Mouse (Mus musculus): ENCODE measurements at regions not wholly inside any gene's neighbourhood (a gene's known extent, or its start where the extent isn't known, plus 50 kb on each side); places are given as distances from the start of the nearest gene placed in this dataset.

DNA sequence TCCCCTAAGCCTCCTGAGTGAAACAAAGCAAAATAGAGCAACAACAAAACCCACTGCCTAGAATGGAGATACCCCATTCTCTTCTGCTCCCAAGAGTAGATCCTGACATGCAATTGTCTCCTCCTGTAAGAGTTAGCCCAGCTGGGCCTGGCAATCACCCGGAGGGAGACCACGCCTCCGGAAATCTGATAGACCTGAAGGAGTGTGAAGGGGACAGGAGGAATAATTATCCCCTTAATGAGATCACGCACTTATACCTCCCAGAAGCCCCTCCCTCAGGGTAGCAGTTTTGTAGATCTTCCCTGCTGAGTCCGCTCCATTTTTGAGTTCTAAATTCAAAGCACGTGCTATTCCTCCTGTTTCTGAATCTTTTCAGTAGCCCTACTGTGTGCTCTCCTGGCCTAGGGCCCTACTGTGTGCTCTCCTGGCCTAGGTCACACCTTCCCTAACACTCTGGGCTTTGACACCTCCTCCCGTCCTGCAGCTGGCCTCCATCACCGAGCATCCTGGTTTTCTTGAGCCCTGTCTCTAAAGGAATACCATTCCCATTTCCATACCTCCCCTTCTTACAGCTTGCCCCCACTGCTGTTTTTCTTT, 137.2 kb upstream of the Mdm1 start:
- H3K4me3 ChIP-seq (ENCODE audit: insufficient read depth, poor library complexity, severe bottlenecking): no peak overlapping the region
- H3K79me2 ChIP-seq (ENCODE audit: control insufficient read depth, insufficient read depth): no peaks in the 10 kb centered on the region
- no peaks in the 10 kb centered on the region for H3K36me3 ChIP-seq (ENCODE audit: control insufficient read depth, insufficient read depth)
- no peak overlapping the region for H3ac ChIP-seq (ENCODE audit: control insufficient read depth, insufficient read length, low read depth)
- no peaks in the 10 kb centered on the region for H3K27me3 ChIP-seq (ENCODE audit: control insufficient read depth, insufficient read depth, insufficient read length)
- TF ChIP-seq MYOG (IDR thresholded peaks at IDR 0.05; ENCODE audit: control insufficient read depth, extremely low read depth, insufficient read length) (no peak), CEBPB (IDR thresholded peaks at IDR 0.05; ENCODE audit: low read depth) (no peak), FOSL1 (IDR thresholded peaks at IDR 0.05; ENCODE audit: insufficient read depth, low read length, poor library complexity, severe bottlenecking) (no peak), USF1 (IDR thresholded peaks at IDR 0.05; ENCODE audit: low read depth) (no peak), CTCF (IDR thresholded peaks at IDR 0.05; ENCODE audit: control insufficient read depth, insufficient read depth, insufficient read length) (no peak), MYOD1 (IDR thresholded peaks at IDR 0.05; ENCODE audit: control insufficient read depth, insufficient read length, low read depth) (no peak), MAX (IDR thresholded peaks at IDR 0.05) (no peak)
- H3K79me3 ChIP-seq (ENCODE audit: low read depth): no peaks in the 10 kb centered on the region

DNA sequence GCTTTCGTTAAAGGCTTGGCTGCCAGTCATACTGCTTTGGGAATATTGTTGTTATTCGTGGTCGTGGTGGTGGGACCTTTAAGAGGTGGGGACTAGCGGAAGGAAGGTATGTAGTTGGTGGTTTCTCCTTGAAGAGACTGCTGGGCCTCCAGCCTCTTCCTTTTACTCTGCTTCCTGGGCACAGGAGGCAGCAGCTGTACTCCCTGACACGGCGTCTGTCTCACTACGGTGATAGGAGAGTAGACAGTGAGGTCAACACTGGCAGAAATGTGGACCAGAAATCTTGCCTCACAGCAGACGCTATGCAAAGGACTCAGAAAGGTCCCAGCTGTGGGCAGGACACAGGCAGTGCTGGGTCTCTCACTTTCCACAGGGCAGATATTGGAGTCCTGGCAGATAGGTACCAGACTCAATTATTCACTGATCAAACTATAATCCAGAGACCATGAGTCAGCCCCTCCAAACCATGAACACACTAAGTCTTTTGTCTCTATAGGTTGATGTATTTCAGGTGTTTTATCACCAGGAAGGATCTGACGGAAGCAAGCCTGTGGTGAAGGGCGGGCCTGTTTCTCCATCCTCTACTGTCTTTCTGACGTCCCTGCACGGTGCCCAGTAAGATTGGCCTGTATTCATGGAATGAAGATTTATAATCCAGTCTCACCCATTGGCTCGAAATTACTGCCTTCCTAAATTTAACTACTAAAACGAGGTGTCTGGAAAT, 134.6 kb upstream of the Mdm1 start:
- no peaks in the 10 kb centered on the region for H3K27me3 ChIP-seq (ENCODE audit: control insufficient read depth, insufficient read depth, insufficient read length)
- H3K36me3 ChIP-seq (ENCODE audit: control insufficient read depth, insufficient read depth): no peaks in the 10 kb centered on the region
- no peak for TF ChIP-seq FOSL1 (IDR thresholded peaks at IDR 0.05; ENCODE audit: insufficient read depth, low read length, poor library complexity, severe bottlenecking)
- TF ChIP-seq USF1 (IDR thresholded peaks at IDR 0.05; ENCODE audit: low read depth): no peak
- no peak for TF ChIP-seq MYOG (IDR thresholded peaks at IDR 0.05; ENCODE audit: control insufficient read depth, extremely low read depth, insufficient read length)
- TF ChIP-seq MAX (IDR thresholded peaks at IDR 0.05): no peak
- no peak for TF ChIP-seq CTCF (IDR thresholded peaks at IDR 0.05; ENCODE audit: control insufficient read depth, insufficient read depth, insufficient read length)
- no peak for TF ChIP-seq MYOD1 (IDR thresholded peaks at IDR 0.05; ENCODE audit: control insufficient read depth, insufficient read length, low read depth)
- no peak for TF ChIP-seq CEBPB (IDR thresholded peaks at IDR 0.05; ENCODE audit: low read depth)
- H3K79me3 ChIP-seq (ENCODE audit: low read depth): no peaks in the 10 kb centered on the region
- no peak overlapping the region for H3ac ChIP-seq (ENCODE audit: control insufficient read depth, insufficient read length, low read depth)
- H3K4me3 ChIP-seq (ENCODE audit: insufficient read depth, poor library complexity, severe bottlenecking): no peak overlapping the region
- H3K79me2 ChIP-seq (ENCODE audit: control insufficient read depth, insufficient read depth): no peaks in the 10 kb centered on the region

DNA sequence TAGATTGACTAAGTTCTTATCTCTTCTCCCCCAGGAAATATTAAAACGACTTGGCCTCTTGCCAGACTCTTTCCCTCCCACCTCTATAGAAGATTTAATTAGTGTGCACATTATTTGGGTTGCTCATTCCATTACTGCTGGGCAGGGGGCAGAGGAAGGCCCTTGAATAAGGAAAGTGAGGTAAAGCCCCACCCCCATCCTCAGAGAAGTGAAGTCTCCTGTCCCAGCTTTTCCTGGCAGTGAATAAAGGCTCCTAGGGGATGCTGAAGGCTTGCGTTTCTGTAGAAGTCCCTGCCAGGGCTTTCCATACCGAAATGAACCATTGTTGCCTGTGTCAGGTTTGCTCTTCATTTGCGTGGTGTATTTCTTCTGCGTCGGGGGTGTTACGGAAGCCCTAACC, 133.8 kb upstream of the Mdm1 start:
- Histone ChIP-seq H3K79me2 (ENCODE audit: control insufficient read depth, insufficient read depth) (no peaks in the 10 kb centered on the region), H3K79me3 (ENCODE audit: low read depth) (no peaks in the 10 kb centered on the region), H3K27me3 (ENCODE audit: control insufficient read depth, insufficient read depth, insufficient read length) (no peaks in the 10 kb centered on the region), H3ac (ENCODE audit: control insufficient read depth, insufficient read length, low read depth) (no peak overlapping the region), H3K36me3 (ENCODE audit: control insufficient read depth, insufficient read depth) (no peaks in the 10 kb centered on the region), H3K4me3 (ENCODE audit: insufficient read depth, poor library complexity, severe bottlenecking) (no peak overlapping the region)
- no peak for TF ChIP-seq CEBPB (IDR thresholded peaks at IDR 0.05; ENCODE audit: low read depth)
- TF ChIP-seq USF1 (IDR thresholded peaks at IDR 0.05; ENCODE audit: low read depth): no peak
- no peak for TF ChIP-seq MYOD1 (IDR thresholded peaks at IDR 0.05; ENCODE audit: control insufficient read depth, insufficient read length, low read depth)
- TF ChIP-seq MYOG (IDR thresholded peaks at IDR 0.05; ENCODE audit: control insufficient read depth, extremely low read depth, insufficient read length): no peak
- no peak for TF ChIP-seq FOSL1 (IDR thresholded peaks at IDR 0.05; ENCODE audit: insufficient read depth, low read length, poor library complexity, severe bottlenecking)
- no peak for TF ChIP-seq MAX (IDR thresholded peaks at IDR 0.05)
- no peak for TF ChIP-seq CTCF (IDR thresholded peaks at IDR 0.05; ENCODE audit: control insufficient read depth, insufficient read depth, insufficient read length)

DNA sequence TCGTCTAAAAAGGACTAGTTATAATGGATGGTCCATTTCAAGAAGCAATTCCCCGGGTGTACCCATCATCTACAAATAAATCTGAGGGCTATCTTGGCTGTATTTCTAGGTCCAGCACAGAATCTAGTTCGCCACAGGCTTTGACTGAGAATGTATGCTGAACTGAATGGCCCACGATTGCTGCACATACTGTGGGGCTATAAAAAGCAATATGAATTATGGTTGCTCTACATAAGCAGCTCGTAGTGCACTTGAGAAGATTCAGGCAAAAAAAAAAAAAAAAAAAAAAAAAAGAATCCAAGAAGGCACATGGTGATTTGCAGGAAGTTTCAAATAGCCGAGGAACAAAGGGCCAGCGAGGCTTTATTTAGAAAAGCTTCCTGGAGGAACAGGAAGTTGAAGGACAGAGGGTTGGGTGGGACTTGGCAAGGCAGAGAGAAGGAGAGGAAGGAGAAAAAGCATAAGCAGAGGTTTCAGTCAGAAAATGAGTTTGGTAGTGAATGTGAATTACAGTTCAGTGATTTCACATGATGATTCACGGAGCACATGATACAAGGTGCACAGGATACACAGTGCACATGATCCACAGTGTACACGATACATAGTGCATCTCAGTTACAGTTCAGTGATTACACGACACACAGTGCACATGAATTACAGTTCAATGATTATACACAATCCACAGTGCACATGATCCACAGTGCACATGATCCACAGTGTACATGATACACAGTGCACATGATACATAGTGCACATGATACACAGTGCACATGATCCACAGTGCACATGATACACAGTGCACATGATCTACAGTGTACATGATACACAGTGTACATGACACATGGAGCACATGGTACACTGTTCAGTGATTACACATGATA, 129.7 kb upstream of the Mdm1 start:
- no peaks in the 10 kb centered on the region for H3K79me2 ChIP-seq (ENCODE audit: control insufficient read depth, insufficient read depth)
- H3ac ChIP-seq (ENCODE audit: control insufficient read depth, insufficient read length, low read depth): no peak overlapping the region
- no peaks in the 10 kb centered on the region for H3K27me3 ChIP-seq (ENCODE audit: control insufficient read depth, insufficient read depth, insufficient read length)
- H3K79me3 ChIP-seq (ENCODE audit: low read depth): no peaks in the 10 kb centered on the region
- no peaks in the 10 kb centered on the region for H3K36me3 ChIP-seq (ENCODE audit: control insufficient read depth, insufficient read depth)
- H3K4me3 ChIP-seq (ENCODE audit: insufficient read depth, poor library complexity, severe bottlenecking): no peak overlapping the region
- no peak for TF ChIP-seq MAX (IDR thresholded peaks at IDR 0.05)

DNA sequence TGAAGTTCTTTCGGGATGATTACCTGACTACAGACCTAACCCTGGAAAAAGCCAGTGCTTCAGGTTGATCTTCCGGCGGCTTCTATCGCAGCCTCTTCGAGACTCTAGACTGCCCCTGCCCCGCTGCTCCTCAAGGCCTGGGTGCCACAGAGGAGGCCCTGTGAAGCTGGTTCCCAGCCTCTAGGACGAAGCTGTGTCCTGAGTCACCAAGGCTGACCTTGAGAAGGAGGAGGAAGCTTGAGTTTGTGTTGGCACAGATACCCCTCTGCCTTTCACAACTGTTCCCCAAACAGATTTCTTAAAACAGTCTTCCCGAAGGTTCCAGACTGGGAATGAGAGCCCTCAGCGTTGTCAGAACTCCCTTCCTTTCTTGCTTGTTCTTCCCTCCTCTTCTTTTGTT, 112.8 kb upstream of the Mdm1 start:
- Histone ChIP-seq H3K36me3 (ENCODE audit: control insufficient read depth, insufficient read depth) (no peaks in the 10 kb centered on the region), H3K79me3 (ENCODE audit: low read depth) (no peaks in the 10 kb centered on the region), H3ac (ENCODE audit: control insufficient read depth, insufficient read length, low read depth) (no peak overlapping the region), H3K4me3 (ENCODE audit: insufficient read depth, poor library complexity, severe bottlenecking) (no peak overlapping the region), H3K27me3 (ENCODE audit: control insufficient read depth, insufficient read depth, insufficient read length) (no peaks in the 10 kb centered on the region), H3K79me2 (ENCODE audit: control insufficient read depth, insufficient read depth) (no peaks in the 10 kb centered on the region)
- TF ChIP-seq MYOG (IDR thresholded peaks at IDR 0.05; ENCODE audit: control insufficient read depth, extremely low read depth, insufficient read length): no peak
- TF ChIP-seq MAX (IDR thresholded peaks at IDR 0.05): no peak
- no peak for TF ChIP-seq FOSL1 (IDR thresholded peaks at IDR 0.05; ENCODE audit: insufficient read depth, low read length, poor library complexity, severe bottlenecking)
- no peak for TF ChIP-seq USF1 (IDR thresholded peaks at IDR 0.05; ENCODE audit: low read depth)
- TF ChIP-seq CEBPB (IDR thresholded peaks at IDR 0.05; ENCODE audit: low read depth): no peak
- no peak for TF ChIP-seq CTCF (IDR thresholded peaks at IDR 0.05; ENCODE audit: control insufficient read depth, insufficient read depth, insufficient read length)
- no peak for TF ChIP-seq MYOD1 (IDR thresholded peaks at IDR 0.05; ENCODE audit: control insufficient read depth, insufficient read length, low read depth)

Data from C2C12 (cell line).